Mouse (Mus musculus) bone marrow macrophage, adult 2 months (primary cell): ENCODE results near the gene Runx1.

ENCODE experiments used
- CTCF ChIP-seq: IDR thresholded peaks from 2 replicates; pipeline ENCODE4 v1.5.1; 2012; ENCODE audit warnings: low read depth, mild to moderate bottlenecking, low read length, moderate library complexity
- POLR2A ChIP-seq: IDR thresholded peaks from 2 replicates; pipeline ENCODE4 v1.6.1; 2012; ENCODE audit warnings: mild to moderate bottlenecking, low read depth, low read length, borderline replicate concordance

GRCm38 (mm10) chr16:92642283-92642682 lies 183.7 kb downstream of the Runx1 start:
- no peak for TF ChIP-seq POLR2A
- no peak for TF ChIP-seq CTCF
